Mouse (Mus musculus) v-Abl transformed pro-B cells (cell line): Measurements from ENCODE around the gene Strap.

Experiments used
- in situ Hi-C, 2 experiments: fragments of 400-800 bp; cut with MboI; formaldehyde crosslinking; loops; one replicate each; pipeline ENCODE4 v1.15.1; 2025; ENCODE audit not compliant: unreplicated experiment in 2 of 2

The Strap gene

DNA sequence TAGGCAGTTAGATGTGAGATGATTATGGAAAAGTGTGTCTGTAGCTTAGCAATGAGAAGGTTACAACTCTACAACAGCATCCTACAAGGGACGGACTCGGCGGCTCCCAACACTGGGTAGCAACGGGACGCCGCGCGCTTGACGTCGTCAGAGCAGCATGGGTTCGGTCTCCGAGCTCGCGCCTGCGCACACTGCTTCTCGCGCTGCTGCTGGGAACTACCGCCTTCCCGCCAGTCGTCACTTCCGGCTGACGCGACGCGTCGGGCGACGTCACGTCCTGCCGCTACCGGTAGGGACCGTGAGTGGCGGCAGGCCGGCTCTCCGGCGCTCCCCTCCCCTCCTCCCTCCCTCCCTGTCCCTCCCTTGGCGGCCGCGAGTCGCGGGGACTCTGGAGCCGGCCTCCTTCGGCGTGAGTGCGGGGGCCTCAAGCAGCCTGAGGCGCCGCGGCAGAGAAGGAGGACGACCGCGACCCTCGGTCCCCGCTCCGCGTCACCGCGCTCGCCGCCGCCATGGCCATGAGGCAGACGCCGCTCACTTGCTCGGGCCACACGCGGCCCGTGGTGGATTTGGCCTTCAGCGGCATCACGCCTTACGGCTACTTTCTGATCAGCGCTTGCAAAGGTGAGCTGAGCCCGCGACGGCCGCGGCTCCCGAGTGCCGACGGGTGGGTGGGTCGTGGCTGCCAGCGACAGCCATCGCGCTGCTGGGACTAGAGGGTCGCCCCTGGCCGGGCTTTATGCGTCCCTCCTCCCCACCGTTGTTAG lies at the start of gene Strap:
Gene Strap, plus strand, starts transcription at position 233 of the 764 bp plus-strand sequence.
- in situ Hi-C loops: loop anchor here (10.0 to 25.0 kb wide), 5 partner anchors 90 to 1298 kb away; partner anchors contain the start of genes BC049715 (in 2 of the 2), Smco3 (in 2 of the 2) and Wbp11 (in 2 of the 2)

GRCm38 (mm10) chr6:137687667-137688066 lies 47.2 kb upstream of the Strap start:
- in situ Hi-C loops: no loop called here

DNA sequence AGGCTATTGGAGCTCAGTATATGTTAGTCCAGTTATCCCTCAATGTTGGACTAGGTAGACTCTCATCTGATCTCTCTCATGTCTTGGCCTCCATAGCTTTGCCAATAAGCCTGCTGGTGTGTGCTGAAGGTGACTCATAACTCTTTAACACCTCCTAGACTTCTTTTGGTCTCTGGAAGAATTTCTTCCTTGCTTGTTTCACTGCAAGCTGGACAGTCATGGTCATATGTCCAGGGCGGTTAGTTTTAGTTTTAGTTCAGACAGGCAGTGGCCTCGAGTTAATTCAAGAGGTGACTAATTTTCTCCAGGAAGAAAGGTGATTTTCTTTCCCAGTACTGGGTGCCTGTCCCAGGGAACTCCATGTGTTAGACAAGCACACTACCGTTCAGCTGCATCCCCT lies 46.8 kb upstream of the Strap start:
- in situ Hi-C loops: no loop called here

DNA sequence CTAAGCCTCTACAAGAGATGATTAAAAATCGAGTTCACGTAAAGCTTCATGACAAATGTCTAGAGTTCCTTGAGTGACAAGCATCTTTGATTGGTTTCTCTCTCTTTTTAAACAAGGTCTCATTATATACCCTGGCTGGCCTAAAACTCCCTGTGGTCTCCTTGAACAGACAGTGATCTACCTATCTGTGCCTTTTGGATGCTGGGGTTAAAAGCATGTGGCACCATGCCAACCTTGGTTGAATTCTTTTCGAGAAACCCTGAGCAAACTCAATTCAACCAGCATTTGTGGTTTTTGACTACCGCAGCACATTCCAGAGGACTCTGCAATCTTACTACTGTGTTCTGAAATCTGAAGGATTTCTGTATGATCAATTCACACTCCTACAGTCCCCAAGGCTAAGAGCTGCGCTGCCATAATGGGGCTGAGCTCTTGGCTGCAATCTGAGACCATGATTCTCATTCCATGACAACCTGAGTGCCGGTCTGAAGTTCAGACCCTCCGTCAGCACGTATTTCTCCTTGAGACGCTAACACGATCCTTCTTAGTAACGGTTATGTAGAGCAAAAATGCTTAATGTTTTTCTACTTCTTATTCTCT lies 46.3 kb upstream of the Strap start:
- in situ Hi-C loops: no loop called here

DNA sequence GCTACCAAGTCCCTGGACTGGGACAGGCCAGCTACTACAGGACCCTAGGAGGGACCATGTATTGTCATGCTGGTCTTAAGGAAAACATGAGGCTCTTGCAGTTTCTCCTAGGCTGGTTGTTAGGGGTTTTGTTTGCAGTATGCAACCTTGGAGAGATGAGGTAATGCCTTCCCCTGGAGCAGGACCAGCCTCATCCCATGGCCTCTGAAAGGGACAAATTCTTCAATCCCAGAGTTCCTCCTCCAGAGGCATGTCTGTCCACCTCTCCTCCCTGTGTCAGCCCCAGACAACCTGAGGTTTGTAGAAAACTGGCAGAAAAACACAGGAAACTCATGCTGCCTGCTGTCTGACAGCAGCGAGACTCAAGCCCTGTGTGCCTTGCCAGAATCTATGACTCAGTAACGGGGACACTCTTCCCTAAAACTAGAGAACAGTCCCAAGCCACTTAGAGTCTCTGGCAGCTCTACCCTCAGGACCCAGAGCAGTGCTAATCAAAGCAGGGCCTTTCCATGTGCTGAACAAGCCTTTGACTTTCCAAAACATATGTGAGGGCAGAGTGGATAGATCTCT lies 44.2 kb upstream of the Strap start:
- in situ Hi-C loops: no loop called here

- in situ Hi-C loops: no loop called here
Measured at GRCm38 (mm10) chr6:137694310-137694709, 40.6 kb upstream of the Strap start.

DNA sequence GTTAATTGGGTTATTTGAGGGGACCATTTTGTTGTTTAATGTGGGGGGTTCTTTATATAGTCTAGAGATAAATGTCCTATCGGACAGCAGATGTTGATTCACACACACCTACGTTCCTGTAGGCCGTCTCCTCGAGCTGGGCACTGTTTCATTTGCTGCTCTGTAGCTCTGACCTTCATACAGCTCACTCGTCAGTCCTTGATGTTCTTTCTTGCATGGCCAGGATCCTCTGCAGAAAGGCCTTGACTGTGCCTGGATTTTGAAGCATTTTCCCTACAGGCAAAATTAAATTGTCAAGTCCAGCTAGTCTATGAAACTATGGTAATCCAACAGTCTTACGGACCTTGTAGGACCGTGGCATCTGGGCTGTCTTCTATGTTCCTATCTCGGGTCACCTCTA lies 39.8 kb upstream of the Strap start:
- in situ Hi-C loops: no loop called here

GRCm38 (mm10) chr6:137696445-137697204 lies 38.3 kb upstream of the Strap start:
- in situ Hi-C loops: no loop called here

DNA sequence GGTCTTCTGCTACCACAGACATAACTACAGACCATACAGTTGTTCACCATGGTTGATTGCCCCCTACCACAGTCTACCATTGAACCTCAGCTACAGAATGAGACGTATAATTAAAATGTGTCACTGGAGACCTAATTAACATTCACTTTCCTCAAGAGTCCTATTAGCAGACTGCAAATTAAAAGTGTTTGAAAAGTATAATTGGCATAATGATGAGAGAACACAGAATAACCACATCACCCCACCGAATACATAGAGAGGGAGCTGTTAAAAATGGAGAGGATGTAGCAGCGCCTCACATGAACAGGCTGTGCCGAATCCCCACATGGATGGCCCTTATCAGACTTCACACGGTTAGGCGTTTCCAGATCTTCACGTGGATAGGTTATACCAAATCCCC lies 35.4 kb upstream of the Strap start:
- in situ Hi-C loops: no loop called here

DNA sequence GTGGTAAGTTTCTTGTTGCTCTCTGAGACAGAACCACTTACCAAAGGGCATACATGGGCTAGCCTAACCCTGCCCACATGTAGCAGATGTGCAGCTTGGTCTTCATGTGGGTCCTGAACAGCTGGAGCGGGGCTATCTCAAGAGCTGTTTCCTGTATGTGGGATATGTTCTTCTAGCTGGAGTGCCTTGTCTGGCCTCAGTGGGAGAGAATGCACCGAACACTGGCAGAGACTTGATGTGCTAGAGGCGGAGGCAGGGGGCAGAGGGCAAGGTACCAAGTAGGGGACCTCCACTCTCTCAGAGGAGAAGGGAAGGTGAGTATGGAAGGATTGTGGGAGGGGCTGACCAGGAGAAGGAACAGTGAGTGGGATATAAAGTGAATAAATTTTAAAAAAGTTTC lies 32.7 kb upstream of the Strap start:
- in situ Hi-C loops: loop anchor here in 1 of 2 experiments (25.0 kb wide), 1 partner anchor 490 kb away; no protein-coding TSS in a partner anchor

DNA sequence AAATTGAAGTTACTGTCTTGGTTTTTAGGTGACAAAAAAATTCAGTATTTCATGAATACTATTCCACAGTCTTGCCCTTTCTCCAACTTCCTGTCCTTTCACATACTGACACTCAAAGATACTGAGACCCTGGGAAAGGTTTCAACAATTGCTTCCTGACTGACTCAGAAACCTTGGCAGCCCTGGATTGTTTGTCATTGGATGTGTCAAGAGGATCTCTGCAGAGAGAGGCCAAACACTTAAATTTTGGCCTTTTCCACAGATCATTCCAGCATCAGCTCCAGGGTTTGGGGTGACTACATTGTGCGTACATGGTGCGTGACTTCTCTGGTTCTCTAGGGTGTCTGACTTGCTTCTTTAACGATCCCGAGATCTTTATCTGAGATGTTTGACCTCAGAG lies 32.0 kb upstream of the Strap start:
- in situ Hi-C loops: loop anchor here in 1 of 2 experiments (25.0 kb wide), 1 partner anchor 491 kb away; no protein-coding TSS in a partner anchor

- in situ Hi-C loops: loop anchor here in 1 of 2 experiments (25.0 kb wide), 1 partner anchor 491 kb away; no protein-coding TSS in a partner anchor
Measured at GRCm38 (mm10) chr6:137703431-137703830, 31.4 kb upstream of the Strap start.

GRCm38 (mm10) chr6:137704300-137704939 lies 30.5 kb upstream of the Strap start:
- in situ Hi-C loops: loop anchor here in 1 of 2 experiments (25.0 kb wide), 1 partner anchor 492 kb away; no protein-coding TSS in a partner anchor

- in situ Hi-C loops: loop anchor here in 1 of 2 experiments (25.0 kb wide), 1 partner anchor 494 kb away; no protein-coding TSS in a partner anchor
Measured at GRCm38 (mm10) chr6:137706209-137706608, 28.7 kb upstream of the Strap start.

- in situ Hi-C loops: loop anchor here in 1 of 2 experiments (25.0 kb wide), 1 partner anchor 497 kb away; no protein-coding TSS in a partner anchor
Measured at GRCm38 (mm10) chr6:137708726-137709405, 26.0 kb upstream of the Strap start.

DNA sequence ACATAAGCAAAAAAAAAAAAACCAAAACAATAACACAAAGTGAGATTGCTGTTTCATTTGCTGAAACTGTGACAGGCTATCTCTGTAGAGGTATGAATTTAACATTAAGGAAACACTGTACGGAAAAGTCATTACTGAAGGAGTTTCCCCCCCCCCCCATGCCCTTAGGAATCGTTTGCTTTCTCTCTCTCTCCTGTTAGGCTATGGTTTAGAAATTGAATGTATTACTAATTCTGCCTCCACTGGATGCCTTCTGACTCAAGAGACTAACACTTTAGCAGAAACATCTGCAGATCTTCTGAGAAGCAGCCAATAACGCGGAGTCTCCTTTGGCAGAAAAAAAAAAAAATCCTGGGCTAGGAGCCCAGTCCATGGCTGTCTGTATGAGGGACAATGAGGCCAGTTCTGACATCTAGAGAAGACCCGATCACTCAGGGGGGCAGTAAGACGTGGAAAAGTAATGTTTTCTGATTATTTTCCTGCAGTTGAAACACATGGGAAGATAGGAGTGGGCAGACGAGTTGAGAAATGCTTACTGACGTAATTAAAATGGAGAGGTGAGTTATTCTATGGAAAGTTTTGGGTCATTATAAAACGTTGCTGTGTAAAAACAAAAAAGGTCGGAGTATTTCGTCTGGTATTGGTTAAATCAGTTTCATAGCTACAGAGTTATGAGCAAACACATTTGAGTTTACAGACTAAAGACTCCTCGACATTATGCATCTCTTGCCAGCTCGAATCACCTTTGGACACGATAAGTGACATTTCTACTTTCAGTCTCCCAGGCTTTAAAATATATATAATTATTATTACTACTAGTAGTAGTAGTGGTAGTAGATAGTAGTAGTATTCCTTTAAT lies 24.5 kb upstream of the Strap start:
- in situ Hi-C loops: loop anchor here in 1 of 2 experiments (10.0 to 25.0 kb wide), 2 partner anchors 256 to 498 kb away; no protein-coding TSS in a partner anchor

- in situ Hi-C loops: loop anchor here in 1 of 2 experiments (10.0 to 25.0 kb wide), 2 partner anchors 258 to 500 kb away; no protein-coding TSS in a partner anchor
Measured at GRCm38 (mm10) chr6:137712654-137713309, 22.1 kb upstream of the Strap start.

GRCm38 (mm10) chr6:137713310-137713664 lies 21.6 kb upstream of the Strap start:
- in situ Hi-C loops: loop anchor here in 1 of 2 experiments (10.0 to 25.0 kb wide), 2 partner anchors 258 to 501 kb away; no protein-coding TSS in a partner anchor
